Mouse (Mus musculus) lung, postnatal 0 days (tissue): Measurements from ENCODE around the gene Fbxl17. TPM values are rescaled to one million over a fixed set of nuclear protein-coding genes. Genes with fewer than 3 reads are reported as not detected.
A peak's percentile ranks its signal among the peaks of the same experiment; 100 is the strongest.

ENCODE experiments used
- ATAC-seq: fragments of 200-750 bp; cut with Nextera tagmentation; 2 replicates; pipeline ENCODE4 v1.8.0; 2017; ENCODE audit warnings: moderate library complexity
- DNase-seq: peaks from one replicate; pipeline ENCODE4 v3.0.0-alpha.2; 2016; ENCODE audit warnings: low spot score
- H3K27ac ChIP-seq: fragments of 300-500 bp; sonication (generic); 2 replicates; pipeline ENCODE4 v1.5.1; 2014; ENCODE audit warnings: antibody characterized with exemption, mild to moderate bottlenecking, low read length, mixed read lengths
- H3K27me3 ChIP-seq: fragments of 300-500 bp; sonication (generic); replicated peaks from 2 replicates; pipeline ENCODE4 v1.6.1; 2014; ENCODE audit warnings: low read length, mixed read lengths; ENCODE audit not compliant: insufficient read depth
- H3K36me3 ChIP-seq: fragments of 300-500 bp; sonication (generic); 2 replicates; pipeline ENCODE4 v1.6.1; 2014; ENCODE audit warnings: low read length, mixed read lengths; ENCODE audit not compliant: insufficient read depth
- H3K4me1 ChIP-seq: fragments of 300-500 bp; sonication (generic); 2 replicates; pipeline ENCODE4 v1.6.1; 2014; ENCODE audit warnings: antibody characterized with exemption, low read depth, low read length, mixed read lengths; ENCODE audit not compliant: insufficient read depth
- H3K4me2 ChIP-seq: fragments of 300-500 bp; sonication (generic); replicated peaks from 2 replicates; pipeline ENCODE4 v1.6.1; 2014; ENCODE audit warnings: low read depth, mild to moderate bottlenecking, low read length, moderate library complexity, mixed read lengths
- H3K4me3 ChIP-seq: fragments of 300-500 bp; sonication (generic); 2 replicates; pipeline ENCODE4 v1.5.1; 2014; ENCODE audit warnings: low read depth, low read length
- H3K9ac ChIP-seq: fragments of 300-500 bp; sonication (generic); replicated peaks from 2 replicates; pipeline ENCODE4 v1.6.1; 2014; ENCODE audit warnings: low read depth, mild to moderate bottlenecking
- H3K9me3 ChIP-seq: fragments of 300-500 bp; sonication (generic); 2 replicates; pipeline ENCODE4 v1.6.1; 2016; ENCODE audit warnings: low read length, mixed read lengths
- CTCF ChIP-seq: IDR thresholded peaks from 2 replicates; pipeline ENCODE4 v1.5.1; 2016; ENCODE audit warnings: antibody characterized with exemption, mild to moderate bottlenecking
- EP300 ChIP-seq: IDR thresholded peaks from 2 replicates; pipeline ENCODE4 v1.6.1; 2016; ENCODE audit warnings: antibody characterized with exemption, mild to moderate bottlenecking, control low read depth
- WGBS: fragments of 180-500 bp; shearing (Covaris S2); extraction: QIAGEN DNeasy Blood & Tissue Kit; methylation state at CpG from one replicate; pipeline ENCODE4 v1.1.7; 2014; 5-methylcytosine and 5-hydroxymethylcytosine counted together
- polyA plus RNA-seq: library from polyadenylated mRNA; unstranded; fragments of >200 nt; fragmentation: Nextera tagmentation; extraction: Ambion mirVana; gene quantifications from 2 replicates; pipeline ENCODE4 v1.2.1, GENCODE M21; 2015

The Fbxl17 gene
- polyA plus RNA-seq, 1 experiment from 2014 or later = 6.9 TPM

DNA sequence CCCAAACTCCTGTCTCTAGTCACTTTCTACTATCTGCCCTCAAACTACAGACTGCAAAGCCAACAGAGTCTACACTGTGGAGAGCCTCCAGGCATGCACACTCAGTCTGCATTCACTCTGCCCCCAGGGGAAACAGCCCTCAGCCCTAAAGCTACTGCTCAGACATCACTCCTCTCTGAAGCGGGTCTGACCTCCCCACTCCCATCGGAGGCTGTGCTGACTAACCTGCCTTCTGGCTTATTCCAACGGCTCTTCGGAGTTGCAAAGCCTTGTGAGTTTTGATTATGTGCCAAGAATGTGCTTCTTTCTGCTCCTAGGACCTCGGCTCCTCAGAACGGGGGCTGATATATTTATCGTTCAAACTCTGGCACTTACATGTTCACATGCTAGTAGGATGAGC lies 182.3 kb downstream of the Fbxl17 start:
- H3K9ac ChIP-seq = no peak overlapping the region
- no peaks in the 10 kb centered on the region for H3K27me3 ChIP-seq
- TF ChIP-seq EP300 = no peak
- TF ChIP-seq CTCF = no peak
- H3K36me3 ChIP-seq = no peaks in the 10 kb centered on the region
- ATAC-seq (no peak), DNase-seq (peak; percentile 51)
- H3K4me3 ChIP-seq = no peak overlapping the region
- no peaks in the 10 kb centered on the region for H3K9me3 ChIP-seq
- H3K4me2 ChIP-seq = no peak overlapping the region
- H3K4me1 ChIP-seq = peaks cover 10% of the 10 kb centered on the region; the same call in 1 of the 2 replicates
- no peak overlapping the region for H3K27ac ChIP-seq
- WGBS = 26% methylated on average over 7 of the region's 7 CpGs

GRCm38 (mm10) chr17:63315646-63316480 lies 184.0 kb downstream of the Fbxl17 start:
- no peak overlapping the region for H3K4me2 ChIP-seq
- H3K9ac ChIP-seq = no peak overlapping the region
- H3K4me3 ChIP-seq = no peak overlapping the region
- H3K9me3 ChIP-seq = no peaks in the 10 kb centered on the region
- H3K36me3 ChIP-seq = no peaks in the 10 kb centered on the region
- ATAC-seq (no peak), DNase-seq (peak; percentile 44)
- H3K27me3 ChIP-seq = no peaks in the 10 kb centered on the region
- no peak for TF ChIP-seq EP300
- TF ChIP-seq CTCF = no peak
- WGBS = 56% methylated on average over 12 of the region's 12 CpGs
- H3K4me1 ChIP-seq = peaks cover 10% of the 10 kb centered on the region; the same call in 1 of the 2 replicates
- H3K27ac ChIP-seq = no peak overlapping the region

- Histone ChIP-seq H3K9me3 (no peaks in the 10 kb centered on the region), H3K4me2 (no peak overlapping the region), H3K36me3 (no peaks in the 10 kb centered on the region), H3K27me3 (no peaks in the 10 kb centered on the region), H3K4me3 (no peak overlapping the region), H3K27ac (no peak overlapping the region), H3K4me1 (peaks cover 10% of the 10 kb centered on the region; the same call in 1 of the 2 replicates), H3K9ac (no peak overlapping the region)
- no peak for TF ChIP-seq CTCF
- no peak for TF ChIP-seq EP300
- DNase-seq (no peak), ATAC-seq (no peak)
- 96% methylated on average over 3 of the region's 3 CpGs for WGBS
Measured at GRCm38 (mm10) chr17:63312804-63313203, 187.0 kb downstream of the Fbxl17 start.

GRCm38 (mm10) chr17:63312330-63312729 lies 187.5 kb downstream of the Fbxl17 start:
- H3K4me3 ChIP-seq = no peak overlapping the region
- DNase-seq = no peak

GRCm38 (mm10) chr17:63311613-63312012 lies 188.2 kb downstream of the Fbxl17 start:
- DNase-seq = no peak
- TF ChIP-seq CTCF = no peak
- no peak for TF ChIP-seq EP300
- H3K9ac ChIP-seq = no peak overlapping the region
- no peak overlapping the region for H3K4me2 ChIP-seq
- no peak for ATAC-seq
- no peak overlapping the region for H3K27ac ChIP-seq
- no peaks in the 10 kb centered on the region for H3K27me3 ChIP-seq
- WGBS = 56% methylated on average over 3 of the region's 3 CpGs
- H3K9me3 ChIP-seq = no peaks in the 10 kb centered on the region
- no peak overlapping the region for H3K4me3 ChIP-seq
- H3K36me3 ChIP-seq = no peaks in the 10 kb centered on the region
- H3K4me1 ChIP-seq = peaks cover 7% of the 10 kb centered on the region; the same call in 1 of the 2 replicates

More at GRCm38 (mm10) chr17:63312330-63312729, 187.5 kb downstream of the Fbxl17 start:
- TF ChIP-seq CTCF (no peak), EP300 (no peak)
- H3K27me3 ChIP-seq = no peaks in the 10 kb centered on the region
- H3K9ac ChIP-seq = no peak overlapping the region
- H3K27ac ChIP-seq = no peak overlapping the region
- peaks cover 7% of the 10 kb centered on the region; the same call in 1 of the 2 replicates for H3K4me1 ChIP-seq
- WGBS = 88% methylated on average over 10 of the region's 10 CpGs
- no peaks in the 10 kb centered on the region for H3K9me3 ChIP-seq
- H3K36me3 ChIP-seq = no peaks in the 10 kb centered on the region
- no peak overlapping the region for H3K4me2 ChIP-seq
- no peak for ATAC-seq

DNA sequence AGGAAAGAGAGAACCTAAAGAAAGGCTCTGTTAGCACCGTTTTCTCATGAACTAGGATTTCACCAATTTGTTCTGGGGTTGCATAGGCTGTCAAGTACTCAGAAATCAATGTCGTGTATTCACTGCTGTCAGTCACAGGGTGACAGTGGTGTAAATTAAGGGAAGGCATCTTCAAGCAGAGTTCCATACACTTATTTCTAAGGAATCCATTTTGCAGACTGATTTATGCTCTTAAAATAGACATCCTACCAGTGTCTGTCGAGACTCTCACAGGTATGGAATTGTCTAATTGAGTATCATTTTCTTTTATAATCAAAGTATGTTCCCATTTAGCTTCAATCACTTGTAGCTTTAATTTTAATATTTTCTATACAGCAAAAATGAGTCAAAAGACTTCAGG lies 189.8 kb downstream of the Fbxl17 start:
- Histone ChIP-seq H3K36me3 (no peaks in the 10 kb centered on the region), H3K9ac (no peak overlapping the region), H3K27ac (no peak overlapping the region), H3K27me3 (no peaks in the 10 kb centered on the region), H3K4me3 (no peak overlapping the region), H3K4me1 (no peaks in the 10 kb centered on the region), H3K4me2 (no peak overlapping the region), H3K9me3 (no peaks in the 10 kb centered on the region)
- 80% methylated on average over 3 of the region's 3 CpGs for WGBS
- no peak for DNase-seq
- no peak for ATAC-seq
- no peak for TF ChIP-seq CTCF
- no peak for TF ChIP-seq EP300
